Mouse (Mus musculus) hindbrain, embryonic 14.5 days (tissue): ENCODE measurements around the gene Gabrr3. TPM values are rescaled to one million over a fixed set of nuclear protein-coding genes. Genes with fewer than 3 reads are reported as not detected.

Source experiments
- ATAC-seq: fragments of 200-750 bp; cut with Nextera tagmentation; 2 replicates; pipeline ENCODE4 v1.8.0; 2017; ENCODE audit warnings: moderate number of reproducible peaks, mild to moderate bottlenecking, moderate TSS enrichment, moderate library complexity; ENCODE audit not compliant: low FRiP score
- DNase-seq: peaks from one replicate; pipeline ENCODE4 v3.0.0-alpha.2; 2015; ENCODE audit warnings: low spot score
- H3K27ac ChIP-seq: fragments of 300-500 bp; sonication (generic); 2 replicates; pipeline ENCODE4 v1.5.1; 2014; ENCODE audit warnings: mild to moderate bottlenecking, moderate library complexity
- H3K27me3 ChIP-seq: fragments of 300-500 bp; sonication (generic); 2 replicates; pipeline ENCODE4 v1.6.1; 2014; ENCODE audit warnings: mild to moderate bottlenecking, low read length, mixed read lengths; ENCODE audit not compliant: control insufficient read depth, insufficient read depth
- H3K36me3 ChIP-seq: fragments of 300-500 bp; sonication (generic); replicated peaks from 2 replicates; pipeline ENCODE4 v1.6.1; 2014; ENCODE audit not compliant: control insufficient read depth, insufficient read depth
- H3K4me1 ChIP-seq: fragments of 300-500 bp; sonication (generic); replicated peaks from 2 replicates; pipeline ENCODE4 v1.6.1; 2014; ENCODE audit warnings: antibody characterized with exemption, low read length, mixed read lengths; ENCODE audit not compliant: control insufficient read depth, insufficient read depth
- H3K4me2 ChIP-seq: fragments of 300-500 bp; sonication (generic); replicated peaks from 2 replicates; pipeline ENCODE4 v1.6.1; 2014; ENCODE audit warnings: mild to moderate bottlenecking, moderate library complexity
- H3K4me3 ChIP-seq: fragments of 300-500 bp; sonication (generic); replicated peaks from 2 replicates; pipeline ENCODE4 v1.5.1; 2014; ENCODE audit warnings: mild to moderate bottlenecking, low read length
- H3K9ac ChIP-seq: fragments of 300-500 bp; sonication (generic); 2 replicates; pipeline ENCODE4 v1.6.1; 2014
- H3K9me3 ChIP-seq: fragments of 300-500 bp; sonication (generic); 2 replicates; pipeline ENCODE4 v1.6.1; 2016; ENCODE audit warnings: low read length; ENCODE audit not compliant: control insufficient read depth
- WGBS: fragments of 180-500 bp; shearing (Covaris S2); extraction: QIAGEN DNeasy Blood & Tissue Kit; methylation state at CpG from one replicate; pipeline ENCODE4 v1.1.7; 2014; 5-methylcytosine and 5-hydroxymethylcytosine counted together
- polyA plus RNA-seq: library from polyadenylated mRNA; unstranded; fragments of >200 nt; fragmentation: Nextera tagmentation; extraction: Ambion mirVana; gene quantifications from 2 replicates; pipeline ENCODE4 v1.2.1, GENCODE M21; 2014

The Gabrr3 gene
- polyA plus RNA-seq, 1 experiment from 2014 or later: 0.08 TPM

DNA sequence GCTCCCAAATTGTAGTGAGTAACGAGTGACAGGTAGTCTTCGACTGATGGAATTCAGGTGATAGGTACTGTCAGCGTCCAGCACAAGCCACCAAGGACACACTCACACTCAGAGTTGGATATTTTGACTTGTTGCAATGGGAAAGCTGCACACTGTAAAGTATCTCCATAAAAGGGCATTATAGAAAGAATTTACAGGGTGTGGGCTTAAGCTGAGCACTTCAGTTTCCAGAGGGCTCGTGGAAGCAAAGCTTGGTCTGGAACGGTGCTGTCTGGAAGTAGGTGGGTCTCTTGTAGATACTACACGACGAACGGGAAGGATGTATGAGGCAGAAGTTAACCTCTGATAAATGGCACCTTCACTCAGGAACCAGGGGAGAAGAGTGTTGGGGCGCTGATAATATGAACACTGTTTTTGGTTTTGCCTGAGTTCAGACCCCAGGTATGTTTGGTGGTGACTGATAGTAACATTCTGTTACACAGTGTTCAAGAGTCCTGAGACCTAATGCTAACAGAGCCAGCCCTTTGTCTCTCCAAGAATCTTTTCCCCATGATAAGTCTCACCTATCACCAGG lies 80.9 kb downstream of the Gabrr3 start:
- peaks cover 19% of the 10 kb centered on the region for H3K36me3 ChIP-seq
- H3K4me1 ChIP-seq: no peaks in the 10 kb centered on the region
- ATAC-seq (no peak), DNase-seq (no peak)
- H3K4me2 ChIP-seq: no peak overlapping the region
- no peak overlapping the region for H3K9ac ChIP-seq
- no peaks in the 10 kb centered on the region for H3K9me3 ChIP-seq
- H3K27ac ChIP-seq: no peak overlapping the region
- H3K27me3 ChIP-seq: no peaks in the 10 kb centered on the region
- WGBS: 95% methylated on average over 9 of the region's 9 CpGs
- no peak overlapping the region for H3K4me3 ChIP-seq

DNA sequence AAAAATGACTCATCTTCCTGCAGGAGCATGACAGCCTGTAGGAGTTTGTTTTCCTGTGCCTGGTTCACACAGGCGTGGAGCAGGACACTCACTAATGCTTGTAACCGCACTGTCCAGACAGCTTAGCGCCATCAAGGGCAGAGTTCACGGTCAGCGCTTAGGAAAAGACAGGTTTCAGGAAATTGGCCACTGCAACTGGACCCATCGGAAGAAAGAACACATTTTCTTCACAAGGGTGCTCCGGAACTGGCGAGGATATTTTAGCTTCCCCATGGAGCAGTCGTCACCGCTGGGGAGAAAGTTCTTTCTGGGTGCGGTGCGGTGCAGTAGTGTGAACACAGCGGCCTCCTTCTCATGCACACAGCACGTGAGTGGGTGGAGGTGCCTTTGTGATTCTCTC lies 86.1 kb downstream of the Gabrr3 start:
- Histone ChIP-seq H3K9ac (no peak overlapping the region), H3K27ac (no peak overlapping the region), H3K4me2 (no peak overlapping the region), H3K36me3 (peaks cover 21% of the 10 kb centered on the region), H3K27me3 (no peaks in the 10 kb centered on the region), H3K9me3 (no peaks in the 10 kb centered on the region), H3K4me3 (no peak overlapping the region), H3K4me1 (no peaks in the 10 kb centered on the region)
- ATAC-seq: no peak
- DNase-seq: no peak
- WGBS: 92% methylated on average over 14 of the region's 14 CpGs

DNA sequence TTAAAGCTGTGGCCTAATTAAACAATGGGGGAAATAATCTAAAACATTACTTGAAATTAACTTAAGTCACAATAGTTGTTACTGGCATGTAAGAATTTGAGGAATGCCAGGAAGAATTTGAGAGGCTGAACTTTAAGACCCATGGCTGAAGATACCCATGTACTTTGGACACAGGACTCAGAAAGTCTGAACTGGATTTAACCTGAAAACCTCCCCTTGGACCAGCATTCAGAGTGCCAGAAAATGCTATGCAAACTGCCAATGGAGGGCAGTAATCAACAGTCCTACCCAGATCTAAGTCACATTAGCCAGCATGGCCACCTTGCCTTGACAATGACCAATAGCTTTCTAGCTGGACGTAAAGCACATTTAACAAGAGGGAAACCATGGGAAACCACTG lies 90.8 kb downstream of the Gabrr3 start:
- Histone ChIP-seq H3K27me3 (no peaks in the 10 kb centered on the region), H3K9me3 (no peaks in the 10 kb centered on the region), H3K4me3 (no peak overlapping the region), H3K4me2 (no peak overlapping the region), H3K27ac (no peak overlapping the region), H3K4me1 (no peaks in the 10 kb centered on the region), H3K9ac (no peak overlapping the region), H3K36me3 (peaks cover 6% of the 10 kb centered on the region)
- ATAC-seq: no peak
- no peak for DNase-seq
- WGBS: 93% methylated on average over 1 of the region's 1 CpGs

DNA sequence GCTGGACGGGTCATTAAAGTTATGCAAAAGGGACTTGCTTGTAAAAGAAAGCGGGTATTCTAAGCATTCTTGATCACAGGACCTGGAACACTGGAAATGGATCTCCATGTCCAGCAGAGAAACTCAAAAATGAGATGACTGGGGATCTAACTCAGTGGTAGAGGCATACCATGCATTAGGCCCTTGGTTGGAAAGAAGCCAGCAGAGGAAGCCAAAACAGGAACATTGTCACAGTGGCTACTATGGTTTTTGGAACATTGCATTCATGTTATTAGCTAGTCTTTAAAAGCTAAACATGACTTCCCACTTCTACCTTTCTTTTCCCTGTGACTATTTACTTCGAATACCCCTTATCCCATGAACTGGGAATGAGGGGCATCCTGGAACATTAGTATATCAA lies 92.0 kb downstream of the Gabrr3 start:
- ATAC-seq (no peak), DNase-seq (no peak)
- Histone ChIP-seq H3K4me3 (no peak overlapping the region), H3K9me3 (no peaks in the 10 kb centered on the region), H3K9ac (no peak overlapping the region), H3K36me3 (no peaks in the 10 kb centered on the region; the same call in 1 of the 2 replicates), H3K4me1 (no peaks in the 10 kb centered on the region), H3K27ac (no peak overlapping the region), H3K4me2 (no peak overlapping the region), H3K27me3 (no peaks in the 10 kb centered on the region)
- 91% methylated on average over 3 of the region's 3 CpGs for WGBS

DNA sequence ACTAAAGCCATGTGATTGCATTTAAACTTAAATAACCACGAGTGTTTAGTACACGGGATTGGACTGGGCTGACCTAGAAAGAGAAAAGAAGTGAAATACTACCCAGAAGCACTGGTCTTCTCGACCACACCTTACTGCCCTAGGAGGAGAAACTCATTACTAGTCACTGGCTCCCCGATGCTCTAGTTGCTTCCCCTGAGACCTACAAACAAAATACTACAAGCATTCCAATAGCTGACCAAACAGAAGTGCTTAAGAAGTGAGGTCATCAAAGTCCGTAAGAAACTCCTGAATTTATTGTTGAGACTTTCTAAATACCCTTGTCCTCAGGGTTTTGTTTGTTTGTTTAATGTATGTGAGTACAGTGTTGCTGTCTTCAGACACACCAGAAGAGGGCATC lies 102.7 kb downstream of the Gabrr3 start:
- Histone ChIP-seq H3K9ac (no peak overlapping the region), H3K9me3 (no peaks in the 10 kb centered on the region), H3K4me3 (no peak overlapping the region), H3K4me2 (no peak overlapping the region), H3K27me3 (no peaks in the 10 kb centered on the region), H3K36me3 (no peaks in the 10 kb centered on the region), H3K27ac (no peak overlapping the region), H3K4me1 (no peaks in the 10 kb centered on the region)
- ATAC-seq: no peak
- WGBS: 92% methylated on average over 5 of the region's 5 CpGs
- no peak for DNase-seq

Other genes starting within 250 kb of the Gabrr3 start
- not detected in 2 replicates for gene Olfr196, start 236.9 kb upstream of the Gabrr3 start, polyA plus RNA-seq
- not detected in 2 replicates for gene Olfr198, start 203.8 kb upstream of the Gabrr3 start, polyA plus RNA-seq
- gene Olfr199, start 187.6 kb upstream of the Gabrr3 start, polyA plus RNA-seq: not detected in 2 replicates
- not detected in 2 replicates for gene Olfr201, start 134.7 kb upstream of the Gabrr3 start, polyA plus RNA-seq
- not detected in 2 replicates for gene Olfr202, start 120.5 kb upstream of the Gabrr3 start, polyA plus RNA-seq
- gene Olfr203, start 108.5 kb upstream of the Gabrr3 start, polyA plus RNA-seq: not detected in 2 replicates
- not detected in 2 replicates for gene Olfr204, start 89.1 kb upstream of the Gabrr3 start, polyA plus RNA-seq
- gene Olfr205, start 76.2 kb upstream of the Gabrr3 start, polyA plus RNA-seq: not detected in 2 replicates
- gene Olfr206, start 58.1 kb upstream of the Gabrr3 start, polyA plus RNA-seq: not detected in 2 replicates
- gene Olfr209, start 43.3 kb upstream of the Gabrr3 start, polyA plus RNA-seq: not detected in 2 replicates
- 14.2 and 16.4 TPM in 2 replicates for gene Riox2, start 64.4 kb downstream of the Gabrr3 start, polyA plus RNA-seq
- gene Crybg3, start 193.6 kb downstream of the Gabrr3 start, polyA plus RNA-seq: 2.5 and 3.6 TPM in 2 replicates
- 55.1 and 61.5 TPM in 2 replicates for gene Arl6, start 232.1 kb downstream of the Gabrr3 start, polyA plus RNA-seq